Mouse (Mus musculus) cerebellum, postnatal 14 days (tissue): ENCODE data around the gene Olfr522.

Experiments used
- DNase-seq, 2 experiments: peaks; one replicate each; pipeline ENCODE4 v3.0.0; 2021; ENCODE audit warnings: mixed read lengths in 2 of 2

The Olfr522 gene

DNA sequence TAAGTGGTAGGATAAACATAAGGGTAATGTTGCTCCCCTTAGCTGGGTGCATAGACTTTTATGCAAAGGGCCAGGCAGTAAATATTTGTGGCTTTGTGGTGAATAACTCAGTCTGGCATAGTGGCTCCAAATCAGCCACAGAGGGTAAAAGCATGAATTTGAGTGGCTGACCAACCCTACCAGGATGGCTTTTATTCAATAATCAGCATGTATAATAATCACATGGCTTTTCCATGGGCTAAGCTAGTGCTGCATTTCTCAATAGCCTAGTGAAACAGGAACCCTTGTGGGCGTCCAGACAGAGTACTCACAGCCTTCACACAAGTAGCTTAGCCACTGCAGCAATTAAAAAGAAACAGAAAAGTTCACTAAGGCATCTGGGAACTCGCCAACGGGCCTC, 52.6 kb downstream of the Olfr522 start:
- no peak for DNase-seq
